Mouse (Mus musculus): Measurements from ENCODE around the gene Pskh1. TPM values are rescaled to one million over a fixed set of nuclear protein-coding genes. Genes with fewer than 3 reads are reported as not detected.

Pskh1 gene
- polyA plus RNA-seq, 1 experiment from 2014 or later = 30.4 TPM

DNA sequence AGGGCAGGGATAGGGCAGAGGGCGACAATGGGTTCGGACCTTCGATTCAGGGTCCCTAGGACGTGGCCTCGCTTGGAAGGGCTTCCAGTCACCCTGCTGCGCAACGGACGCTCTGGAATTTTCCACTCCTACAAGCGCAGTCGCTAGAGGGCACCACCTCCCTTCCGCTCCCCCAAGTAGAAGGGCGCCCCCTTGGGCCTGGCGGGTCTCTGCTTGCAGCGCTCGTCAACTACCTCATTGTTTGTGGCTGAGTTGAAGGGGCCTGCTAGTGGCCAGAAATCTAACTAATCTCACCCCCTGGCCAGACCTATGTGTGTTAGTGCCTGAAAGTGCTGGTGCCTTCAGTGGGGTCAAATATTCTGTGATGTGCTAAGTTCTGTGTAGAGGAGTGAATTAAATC is 79.1 kb downstream of the Pskh1 start, which contains the start of gene Dpep3:
TSS of gene Dpep3 (minus strand) at position 105 of the 400 bp plus-strand sequence.
- Histone ChIP-seq H3K4me3 (replicated peaks; ENCODE audit: low read length) (no peak within 1 kb of the TSS), H3K27me3 (ENCODE audit: control insufficient read depth, insufficient read depth, low read length) (no peaks in the 10 kb centered on the region), H3K27ac (ENCODE audit: low read length) (no peak within 1 kb of the TSS), H3K4me1 (ENCODE audit: control insufficient read depth, insufficient read depth, low read length) (no peaks in the 10 kb centered on the region), H3K9me3 (replicated peaks; ENCODE audit: control insufficient read depth, low read length) (no peaks in the 10 kb centered on the region), H3K4me2 (ENCODE audit: low read depth, low read length) (no peak within 1 kb of the TSS), H3K36me3 (ENCODE audit: control insufficient read depth, insufficient read depth, low read length) (no peaks in the 10 kb centered on the region), H3K9ac (ENCODE audit: low read length) (no peak within 1 kb of the TSS)
- no peak for ATAC-seq (ENCODE audit: insufficient read depth, low FRiP score)
- WGBS = 88% methylated on average over 15 of the region's 15 CpGs

DNA sequence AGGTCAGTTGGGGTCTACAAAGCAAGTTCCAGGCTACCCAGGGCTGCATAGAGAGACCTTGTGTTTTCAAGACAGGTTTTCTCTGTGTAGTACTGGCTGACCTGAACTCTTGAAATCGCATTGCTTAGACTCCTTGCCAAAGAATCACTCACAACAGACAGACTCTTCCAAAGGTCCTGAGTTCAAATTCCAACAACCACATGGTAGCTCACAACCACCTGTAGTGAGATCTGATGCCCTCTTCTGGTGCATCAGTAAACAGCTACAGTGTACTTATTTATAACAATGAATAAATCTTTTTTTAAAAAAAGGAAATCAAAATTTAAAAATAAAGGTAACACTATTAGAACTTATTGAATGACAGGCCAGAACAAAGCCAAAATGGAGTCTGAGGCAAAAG is 80.9 kb downstream of the Pskh1 start:
- Histone ChIP-seq H3K4me3 (replicated peaks; ENCODE audit: low read length) (no peak overlapping the region), H3K4me2 (ENCODE audit: low read depth, low read length) (no peak overlapping the region), H3K9ac (ENCODE audit: low read length) (no peak overlapping the region), H3K36me3 (ENCODE audit: control insufficient read depth, insufficient read depth, low read length) (no peaks in the 10 kb centered on the region), H3K4me1 (ENCODE audit: control insufficient read depth, insufficient read depth, low read length) (no peaks in the 10 kb centered on the region), H3K9me3 (replicated peaks; ENCODE audit: control insufficient read depth, low read length) (no peaks in the 10 kb centered on the region), H3K27me3 (ENCODE audit: control insufficient read depth, insufficient read depth, low read length) (no peaks in the 10 kb centered on the region), H3K27ac (ENCODE audit: low read length) (no peak overlapping the region)
- no peak for ATAC-seq (ENCODE audit: insufficient read depth, low FRiP score)
- 93% methylated on average over 1 of the region's 1 CpGs for WGBS

Small RNA genes within 50 kb of the gene (microRNA-seq; reads per million reads assigned to microRNA genes)
- gene Mir7074 = not detected

Other genes starting within 250 kb of the Pskh1 start
- 0.55 and 0.74 TPM in 2 replicates for gene Carmil2, start 214.2 kb upstream of the Pskh1 start, polyA plus RNA-seq (2015; fragmentation: Nextera tagmentation; extraction: Ambion mirVana)
- 47.9 and 54.0 TPM in 2 replicates for gene Acd, start 199.3 kb upstream of the Pskh1 start, polyA plus RNA-seq (2015; fragmentation: Nextera tagmentation; extraction: Ambion mirVana)
- 13.2 and 16.5 TPM in 2 replicates for gene Pard6a, start 199.3 kb upstream of the Pskh1 start, polyA plus RNA-seq (2015; fragmentation: Nextera tagmentation; extraction: Ambion mirVana)
- not detected in 2 replicates for gene 4933405L10Rik, start 192.8 kb upstream of the Pskh1 start, polyA plus RNA-seq (2015; fragmentation: Nextera tagmentation; extraction: Ambion mirVana)
- gene Enkd1, start 192.2 kb upstream of the Pskh1 start, polyA plus RNA-seq (2015; fragmentation: Nextera tagmentation; extraction: Ambion mirVana) = 13.8 and 14.9 TPM in 2 replicates
- gene Gfod2, start 141.8 kb upstream of the Pskh1 start, polyA plus RNA-seq (2015; fragmentation: Nextera tagmentation; extraction: Ambion mirVana) = 18.1 and 24.7 TPM in 2 replicates
- gene Ranbp10, start 73.1 kb upstream of the Pskh1 start, polyA plus RNA-seq (2015; fragmentation: Nextera tagmentation; extraction: Ambion mirVana) = 13.7 and 14.1 TPM in 2 replicates
- 0.10 and 0.18 TPM in 2 replicates for gene Tsnaxip1, start 72.7 kb upstream of the Pskh1 start, polyA plus RNA-seq (2015; fragmentation: Nextera tagmentation; extraction: Ambion mirVana)
- gene Cenpt, start 47.2 kb upstream of the Pskh1 start, polyA plus RNA-seq (2015; fragmentation: Nextera tagmentation; extraction: Ambion mirVana) = 39.4 and 41.0 TPM in 2 replicates
- gene Thap11, start 45.3 kb upstream of the Pskh1 start, polyA plus RNA-seq (2015; fragmentation: Nextera tagmentation; extraction: Ambion mirVana) = 49.3 and 54.5 TPM in 2 replicates
- gene Nutf2, start 39.9 kb upstream of the Pskh1 start, polyA plus RNA-seq (2015; fragmentation: Nextera tagmentation; extraction: Ambion mirVana) = 140 and 208 TPM in 2 replicates
- gene Edc4, start 19.6 kb upstream of the Pskh1 start, polyA plus RNA-seq (2015; fragmentation: Nextera tagmentation; extraction: Ambion mirVana) = 41.8 and 46.4 TPM in 2 replicates
- gene Nrn1l, start 6.9 kb upstream of the Pskh1 start, polyA plus RNA-seq (2015; fragmentation: Nextera tagmentation; extraction: Ambion mirVana) = 0.55 TPM in 1 of 2 replicates, not detected in the other
- 3.9 and 5.9 TPM in 2 replicates for gene Ctrl, start 33.4 kb downstream of the Pskh1 start, polyA plus RNA-seq (2015; fragmentation: Nextera tagmentation; extraction: Ambion mirVana)
- gene Psmb10, start 38.0 kb downstream of the Pskh1 start, polyA plus RNA-seq (2015; fragmentation: Nextera tagmentation; extraction: Ambion mirVana) = 55.0 and 59.5 TPM in 2 replicates
- gene Lcat, start 42.9 kb downstream of the Pskh1 start, polyA plus RNA-seq (2015; fragmentation: Nextera tagmentation; extraction: Ambion mirVana) = 4.2 and 5.0 TPM in 2 replicates
- gene Slc12a4, start 65.7 kb downstream of the Pskh1 start, polyA plus RNA-seq (2015; fragmentation: Nextera tagmentation; extraction: Ambion mirVana) = 35.4 and 44.9 TPM in 2 replicates
- gene Dpep3, start 79.0 kb downstream of the Pskh1 start, polyA plus RNA-seq (2015; fragmentation: Nextera tagmentation; extraction: Ambion mirVana) = not detected in 2 replicates
- 18.3 and 18.5 TPM in 2 replicates for gene Dus2, start 90.9 kb downstream of the Pskh1 start, polyA plus RNA-seq (2015; fragmentation: Nextera tagmentation; extraction: Ambion mirVana)
- gene Dpep2nb, start 105.5 kb downstream of the Pskh1 start, polyA plus RNA-seq (2015; fragmentation: Nextera tagmentation; extraction: Ambion mirVana) = not detected in 2 replicates
- 14.8 and 16.5 TPM in 2 replicates for gene Ddx28, start 111.4 kb downstream of the Pskh1 start, polyA plus RNA-seq (2015; fragmentation: Nextera tagmentation; extraction: Ambion mirVana)
- gene Nfatc3, start 158.4 kb downstream of the Pskh1 start, polyA plus RNA-seq (2015; fragmentation: Nextera tagmentation; extraction: Ambion mirVana) = 4.7 and 5.3 TPM in 2 replicates
- gene Esrp2, start 236.5 kb downstream of the Pskh1 start, polyA plus RNA-seq (2015; fragmentation: Nextera tagmentation; extraction: Ambion mirVana) = 62.6 and 82.5 TPM in 2 replicates
- 13.7 and 14.9 TPM in 2 replicates for gene Pla2g15, start 250.0 kb downstream of the Pskh1 start, polyA plus RNA-seq (2015; fragmentation: Nextera tagmentation; extraction: Ambion mirVana)

All from stomach, embryonic 16.5 days (tissue).